Mouse (Mus musculus) kidney, embryonic 15.5 days (tissue): ENCODE data around the gene Btbd10. TPM values are rescaled to one million over a fixed set of nuclear protein-coding genes. Genes with fewer than 3 reads are reported as not detected.

ENCODE experiments used
- ATAC-seq: fragments of 200-750 bp; cut with Nextera tagmentation; replicated peaks from 2 replicates; pipeline ENCODE4 v1.8.0; 2017; ENCODE audit warnings: moderate TSS enrichment; ENCODE audit not compliant: low FRiP score
- H3K27ac ChIP-seq: fragments of 300-500 bp; sonication (generic); 2 replicates; pipeline ENCODE4 v1.5.1; 2015; ENCODE audit warnings: mild to moderate bottlenecking, inconsistent platforms
- H3K27me3 ChIP-seq: fragments of 300-500 bp; sonication (generic); 2 replicates; pipeline ENCODE4 v1.6.1; 2015; ENCODE audit warnings: inconsistent platforms
- H3K36me3 ChIP-seq: fragments of 300-500 bp; sonication (generic); 2 replicates; pipeline ENCODE4 v1.6.1; 2015; ENCODE audit warnings: inconsistent platforms
- H3K4me1 ChIP-seq: fragments of 300-500 bp; sonication (generic); 2 replicates; pipeline ENCODE4 v1.6.1; 2015; ENCODE audit warnings: inconsistent platforms
- H3K4me2 ChIP-seq: fragments of 300-500 bp; sonication (generic); 2 replicates; pipeline ENCODE4 v1.6.1; 2015; ENCODE audit warnings: moderate library complexity, mild to moderate bottlenecking, inconsistent platforms
- H3K4me3 ChIP-seq: fragments of 300-500 bp; sonication (generic); replicated peaks from 2 replicates; pipeline ENCODE4 v1.5.1; 2015; ENCODE audit warnings: mild to moderate bottlenecking, inconsistent platforms
- H3K9ac ChIP-seq: fragments of 300-500 bp; sonication (generic); 2 replicates; pipeline ENCODE4 v1.6.1; 2015; ENCODE audit warnings: mild to moderate bottlenecking, inconsistent platforms
- H3K9me3 ChIP-seq: fragments of 300-500 bp; sonication (generic); replicated peaks from 2 replicates; pipeline ENCODE4 v1.6.1; 2016; ENCODE audit warnings: inconsistent platforms
- WGBS: fragments of 180-500 bp; shearing (Covaris S2); methylation state at CpG from one replicate; pipeline ENCODE4 v1.1.7; 2015; ENCODE audit warnings: mixed read lengths; 5-methylcytosine and 5-hydroxymethylcytosine counted together
- polyA plus RNA-seq: library from polyadenylated mRNA; unstranded; fragments of >200 nt; fragmentation: Nextera tagmentation; extraction: Ambion mirVana; gene quantifications from 2 replicates; pipeline ENCODE4 v1.2.1, GENCODE M21; 2015

Btbd10 gene
- polyA plus RNA-seq, 1 experiment from 2014 or later = 21.9 TPM

- peaks cover 9% of the 10 kb centered on the region for H3K4me1 ChIP-seq
- H3K9me3 ChIP-seq = no peaks in the 10 kb centered on the region
- H3K4me3 ChIP-seq = no peak overlapping the region
- 76% methylated on average over 4 of the region's 4 CpGs for WGBS
- H3K36me3 ChIP-seq = peaks cover 6% of the 10 kb centered on the region; the same call in 1 of the 2 replicates
- no peak overlapping the region for H3K4me2 ChIP-seq
- no peaks in the 10 kb centered on the region for H3K27me3 ChIP-seq
- ATAC-seq = no peak
- H3K27ac ChIP-seq = no peak overlapping the region
- no peak overlapping the region for H3K9ac ChIP-seq
These were observed 77.0 kb downstream of the Btbd10 start for GRCm38 (mm10) chr7:113292193-113292592.

- Histone ChIP-seq H3K27me3 (no peaks in the 10 kb centered on the region), H3K4me1 (peaks cover 9% of the 10 kb centered on the region), H3K27ac (no peak overlapping the region), H3K4me3 (no peak overlapping the region), H3K36me3 (peaks cover 6% of the 10 kb centered on the region; the same call in 1 of the 2 replicates), H3K9me3 (no peaks in the 10 kb centered on the region), H3K4me2 (no peak overlapping the region), H3K9ac (no peak overlapping the region)
- WGBS = 75% methylated on average over 5 of the region's 5 CpGs
- ATAC-seq = no peak
These were observed 77.5 kb downstream of the Btbd10 start for GRCm38 (mm10) chr7:113291741-113292140.

- no peak for ATAC-seq
- no peak overlapping the region for H3K4me2 ChIP-seq
- no peak overlapping the region for H3K9ac ChIP-seq
- no peaks in the 10 kb centered on the region for H3K27me3 ChIP-seq
- no peaks in the 10 kb centered on the region for H3K4me1 ChIP-seq
- no peaks in the 10 kb centered on the region for H3K9me3 ChIP-seq
- H3K36me3 ChIP-seq = peaks cover 6% of the 10 kb centered on the region; the same call in 1 of the 2 replicates
- H3K4me3 ChIP-seq = no peak overlapping the region
- no peak overlapping the region for H3K27ac ChIP-seq
- WGBS = 79% methylated on average over 1 of the region's 1 CpGs
These were observed 80.0 kb downstream of the Btbd10 start for GRCm38 (mm10) chr7:113289211-113289610.

GRCm38 (mm10) chr7:113285405-113285804 lies 83.8 kb downstream of the Btbd10 start:
- H3K4me3 ChIP-seq = no peak overlapping the region
- no peaks in the 10 kb centered on the region for H3K9me3 ChIP-seq
- H3K4me2 ChIP-seq = no peak overlapping the region
- 83% methylated on average over 2 of the region's 2 CpGs for WGBS
- no peaks in the 10 kb centered on the region for H3K27me3 ChIP-seq
- no peak overlapping the region for H3K27ac ChIP-seq
- H3K36me3 ChIP-seq = peaks cover 14% of the 10 kb centered on the region; the same call in 1 of the 2 replicates
- no peaks in the 10 kb centered on the region for H3K4me1 ChIP-seq
- no peak overlapping the region for H3K9ac ChIP-seq
- no peak for ATAC-seq

- H3K4me2 ChIP-seq = no peak overlapping the region
- ATAC-seq = no peak
- no peaks in the 10 kb centered on the region for H3K27me3 ChIP-seq
- H3K4me1 ChIP-seq = no peaks in the 10 kb centered on the region
- H3K36me3 ChIP-seq = peaks cover 7% of the 10 kb centered on the region; the same call in 1 of the 2 replicates
- no peak overlapping the region for H3K4me3 ChIP-seq
- no peaks in the 10 kb centered on the region for H3K9me3 ChIP-seq
- no peak overlapping the region for H3K9ac ChIP-seq
- H3K27ac ChIP-seq = no peak overlapping the region
- 74% methylated on average over 2 of the region's 2 CpGs for WGBS
These were observed 89.9 kb downstream of the Btbd10 start for GRCm38 (mm10) chr7:113279246-113279645.

GRCm38 (mm10) chr7:113278493-113278892 lies 90.7 kb downstream of the Btbd10 start:
- H3K4me3 ChIP-seq = no peak overlapping the region
- H3K4me1 ChIP-seq = no peaks in the 10 kb centered on the region
- no peak for ATAC-seq
- no peak overlapping the region for H3K27ac ChIP-seq
- no peak overlapping the region for H3K4me2 ChIP-seq
- WGBS = 90% methylated on average over 4 of the region's 4 CpGs
- no peak overlapping the region for H3K9ac ChIP-seq
- H3K27me3 ChIP-seq = no peaks in the 10 kb centered on the region
- peaks cover 4% of the 10 kb centered on the region; the same call in 1 of the 2 replicates for H3K36me3 ChIP-seq
- H3K9me3 ChIP-seq = no peaks in the 10 kb centered on the region

GRCm38 (mm10) chr7:113277245-113277644 lies 91.9 kb downstream of the Btbd10 start:
- H3K4me2 ChIP-seq = no peak overlapping the region
- H3K9me3 ChIP-seq = no peaks in the 10 kb centered on the region
- H3K4me1 ChIP-seq = no peaks in the 10 kb centered on the region
- no peaks in the 10 kb centered on the region for H3K36me3 ChIP-seq
- no peak overlapping the region for H3K4me3 ChIP-seq
- H3K27ac ChIP-seq = no peak overlapping the region
- H3K9ac ChIP-seq = no peak overlapping the region
- 71% methylated on average over 2 of the region's 2 CpGs for WGBS
- ATAC-seq = no peak
- H3K27me3 ChIP-seq = no peaks in the 10 kb centered on the region

- Histone ChIP-seq H3K27ac (no peak overlapping the region), H3K9me3 (no peaks in the 10 kb centered on the region), H3K4me3 (no peak overlapping the region), H3K9ac (no peak overlapping the region), H3K4me1 (0 out of 2 replicates have a peak, but pooled peaks cover 6% of the 10 kb centered on the region), H3K36me3 (no peaks in the 10 kb centered on the region), H3K27me3 (no peaks in the 10 kb centered on the region), H3K4me2 (no peak overlapping the region)
- 79% methylated on average over 5 of the region's 6 CpGs for WGBS
- no peak for ATAC-seq
These were observed 96.7 kb downstream of the Btbd10 start for GRCm38 (mm10) chr7:113272338-113272997.

GRCm38 (mm10) chr7:113270991-113271390 lies 98.2 kb downstream of the Btbd10 start:
- no peak overlapping the region for H3K9ac ChIP-seq
- H3K4me1 ChIP-seq = 0 out of 2 replicates have a peak, but pooled peaks cover 6% of the 10 kb centered on the region
- no peaks in the 10 kb centered on the region for H3K27me3 ChIP-seq
- ATAC-seq = no peak
- H3K27ac ChIP-seq = no peak overlapping the region
- no peaks in the 10 kb centered on the region for H3K9me3 ChIP-seq
- H3K4me2 ChIP-seq = no peak overlapping the region
- H3K36me3 ChIP-seq = no peaks in the 10 kb centered on the region
- 87% methylated on average over 2 of the region's 2 CpGs for WGBS
- no peak overlapping the region for H3K4me3 ChIP-seq

GRCm38 (mm10) chr7:113270551-113270950 lies 98.6 kb downstream of the Btbd10 start:
- Histone ChIP-seq H3K27ac (no peak overlapping the region), H3K36me3 (no peaks in the 10 kb centered on the region), H3K9me3 (no peaks in the 10 kb centered on the region), H3K4me1 (0 out of 2 replicates have a peak, but pooled peaks cover 6% of the 10 kb centered on the region), H3K4me3 (no peak overlapping the region), H3K9ac (no peak overlapping the region), H3K27me3 (no peaks in the 10 kb centered on the region), H3K4me2 (no peak overlapping the region)
- ATAC-seq = no peak
- 72% methylated on average over 10 of the region's 10 CpGs for WGBS

- H3K27ac ChIP-seq = no peak overlapping the region
- ATAC-seq = no peak
- H3K27me3 ChIP-seq = no peaks in the 10 kb centered on the region
- no peak overlapping the region for H3K4me3 ChIP-seq
- H3K9ac ChIP-seq = no peak overlapping the region
- H3K4me2 ChIP-seq = no peak overlapping the region
- H3K36me3 ChIP-seq = no peaks in the 10 kb centered on the region
- H3K9me3 ChIP-seq = no peaks in the 10 kb centered on the region
- 66% methylated on average over 3 of the region's 3 CpGs for WGBS
- 0 out of 2 replicates have a peak, but pooled peaks cover 6% of the 10 kb centered on the region for H3K4me1 ChIP-seq
These were observed 99.3 kb downstream of the Btbd10 start for GRCm38 (mm10) chr7:113269921-113270320.

- Histone ChIP-seq H3K27me3 (no peaks in the 10 kb centered on the region), H3K4me1 (0 out of 2 replicates have a peak, but pooled peaks cover 6% of the 10 kb centered on the region), H3K4me3 (no peak overlapping the region), H3K4me2 (no peak overlapping the region), H3K36me3 (no peaks in the 10 kb centered on the region), H3K9me3 (no peaks in the 10 kb centered on the region), H3K27ac (no peak overlapping the region), H3K9ac (no peak overlapping the region)
- no peak for ATAC-seq
These were observed 100.1 kb downstream of the Btbd10 start for GRCm38 (mm10) chr7:113269081-113269480.

GRCm38 (mm10) chr7:113268287-113268686 lies 100.9 kb downstream of the Btbd10 start:
- no peak for ATAC-seq
- WGBS = 81% methylated on average over 9 of the region's 9 CpGs
- H3K36me3 ChIP-seq = no peaks in the 10 kb centered on the region
- H3K9ac ChIP-seq = no peak overlapping the region
- H3K27me3 ChIP-seq = no peaks in the 10 kb centered on the region
- no peaks in the 10 kb centered on the region for H3K9me3 ChIP-seq
- H3K27ac ChIP-seq = no peak overlapping the region
- H3K4me1 ChIP-seq = 0 out of 2 replicates have a peak, but pooled peaks cover 6% of the 10 kb centered on the region
- H3K4me2 ChIP-seq = no peak overlapping the region
- no peak overlapping the region for H3K4me3 ChIP-seq
